Mouse (Mus musculus): ENCODE data around the gene Ift81. TPM values are rescaled to one million over a fixed set of nuclear protein-coding genes. Genes with fewer than 3 reads are reported as not detected.
"Not testable (repeated sequence)": the region's sequence is repeated elsewhere in the genome, so short reads cannot be mapped to it uniquely, and the experiment has no call there.

Gene Ift81
- polyA plus RNA-seq, 1 experiment from 2014 or later, result 28.4 TPM

- Histone ChIP-seq H3K9me3 (ENCODE audit: control insufficient read depth, low read length) (no peaks in the 10 kb centered on the region), H3K4me3 (ENCODE audit: low read depth, low read length) (no peak overlapping the region), H3K4me2 (ENCODE audit: low read length) (no peak overlapping the region), H3K9ac (ENCODE audit: low read length) (no peak overlapping the region), H3K27me3 (replicated peaks; ENCODE audit: control insufficient read depth, insufficient read depth, low read length) (no peaks in the 10 kb centered on the region), H3K4me1 (replicated peaks; ENCODE audit: control insufficient read depth, insufficient read depth, low read length) (peaks cover 12% of the 10 kb centered on the region), H3K36me3 (ENCODE audit: control insufficient read depth, insufficient read depth, low read length) (no peaks in the 10 kb centered on the region), H3K27ac (ENCODE audit: low read depth) (no peak overlapping the region)
- ATAC-seq (replicated peaks; ENCODE audit: low FRiP score, low TSS enrichment, low read depth) (no peak), DNase-seq (ENCODE audit: low spot score) (no peak)
- WGBS, result 78% methylated on average over 8 of the region's 8 CpGs
Observed at GRCm38 (mm10) chr5:122649264-122649663, 34.9 kb upstream of the Ift81 start.

- WGBS, result 97% methylated on average over 14 of the region's 14 CpGs
- not testable (repeated sequence) for ATAC-seq (replicated peaks; ENCODE audit: low FRiP score, low TSS enrichment, low read depth); H3K9ac ChIP-seq (ENCODE audit: low read length); H3K9me3 ChIP-seq (ENCODE audit: control insufficient read depth, low read length); H3K4me2 ChIP-seq (ENCODE audit: low read length); H3K4me3 ChIP-seq (ENCODE audit: low read depth, low read length); DNase-seq (ENCODE audit: low spot score); H3K36me3 ChIP-seq (ENCODE audit: control insufficient read depth, insufficient read depth, low read length); H3K27me3 ChIP-seq (replicated peaks; ENCODE audit: control insufficient read depth, insufficient read depth, low read length); H3K4me1 ChIP-seq (replicated peaks; ENCODE audit: control insufficient read depth, insufficient read depth, low read length); H3K27ac ChIP-seq (ENCODE audit: low read depth)
Observed at GRCm38 (mm10) chr5:122647952-122648374, 33.6 kb upstream of the Ift81 start.

DNA sequence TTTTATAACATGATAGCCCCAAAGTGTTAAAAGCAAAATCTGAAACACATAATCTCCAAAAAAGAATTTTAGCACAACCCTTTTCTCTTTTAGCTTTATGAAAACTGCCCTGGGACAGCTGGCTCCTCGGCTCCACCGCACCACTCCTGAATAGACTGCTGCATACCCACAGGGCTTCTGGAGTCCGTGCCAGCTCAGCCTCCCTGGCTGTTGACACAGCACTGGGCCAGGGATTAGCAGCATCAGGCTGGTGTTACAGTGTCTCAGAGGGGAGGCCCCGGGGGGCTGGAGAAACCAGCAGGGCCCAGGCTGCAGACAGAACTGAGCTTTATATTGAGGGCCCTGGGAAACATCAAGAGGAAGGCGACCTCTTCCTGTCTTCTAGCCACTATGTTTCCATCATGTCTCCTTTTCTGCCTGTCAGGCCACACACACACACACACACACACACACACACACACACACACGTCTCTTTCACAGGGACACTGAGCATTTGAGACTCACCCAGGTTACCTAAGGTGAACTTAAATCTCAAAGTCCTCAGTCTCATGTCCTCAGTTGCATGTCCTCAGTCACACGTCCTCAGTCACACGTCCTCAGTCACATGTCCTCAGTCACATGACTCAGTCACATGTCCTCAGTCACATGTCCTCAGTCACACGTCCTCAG, 33.1 kb upstream of the Ift81 start:
- Histone ChIP-seq H3K9me3 (ENCODE audit: control insufficient read depth, low read length) (no peaks in the 10 kb centered on the region), H3K36me3 (ENCODE audit: control insufficient read depth, insufficient read depth, low read length) (no peaks in the 10 kb centered on the region), H3K27me3 (replicated peaks; ENCODE audit: control insufficient read depth, insufficient read depth, low read length) (no peaks in the 10 kb centered on the region), H3K4me3 (ENCODE audit: low read depth, low read length) (no peak overlapping the region), H3K27ac (ENCODE audit: low read depth) (no peak overlapping the region), H3K4me2 (ENCODE audit: low read length) (no peak overlapping the region), H3K4me1 (replicated peaks; ENCODE audit: control insufficient read depth, insufficient read depth, low read length) (peaks cover 4% of the 10 kb centered on the region; the same call in 1 of the 2 replicates), H3K9ac (ENCODE audit: low read length) (no peak overlapping the region)
- DNase-seq (ENCODE audit: low spot score) (no peak), ATAC-seq (replicated peaks; ENCODE audit: low FRiP score, low TSS enrichment, low read depth) (no peak)
- 55% methylated on average over 9 of the region's 9 CpGs for WGBS

DNA sequence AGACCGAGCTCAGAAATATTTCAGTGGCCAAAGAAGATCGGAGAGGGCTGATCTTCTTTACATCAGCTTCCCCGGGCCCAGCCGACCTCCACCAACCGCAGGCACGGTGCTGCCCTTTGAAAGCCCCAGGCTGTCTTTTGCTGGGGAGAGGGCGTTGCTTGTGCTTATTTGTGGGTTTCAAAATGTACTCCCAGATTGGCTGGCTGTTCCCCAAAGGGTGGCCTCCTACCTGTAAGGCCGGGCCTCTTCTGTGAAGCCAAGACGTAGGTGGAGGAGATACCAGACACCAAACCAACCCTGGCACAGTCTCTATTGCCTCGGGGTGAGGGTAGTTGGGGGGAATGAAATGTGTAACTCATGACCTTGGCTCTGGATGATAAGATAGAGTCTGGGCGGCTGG, 31.7 kb upstream of the Ift81 start:
- H3K4me2 ChIP-seq (ENCODE audit: low read length), result no peak overlapping the region
- no peak overlapping the region for H3K4me3 ChIP-seq (ENCODE audit: low read depth, low read length)
- WGBS, result 86% methylated on average over 11 of the region's 11 CpGs
- ATAC-seq (replicated peaks; ENCODE audit: low FRiP score, low TSS enrichment, low read depth) (no peak), DNase-seq (ENCODE audit: low spot score) (no peak)
- H3K36me3 ChIP-seq (ENCODE audit: control insufficient read depth, insufficient read depth, low read length), result no peaks in the 10 kb centered on the region
- no peaks in the 10 kb centered on the region for H3K9me3 ChIP-seq (ENCODE audit: control insufficient read depth, low read length)
- peaks cover 4% of the 10 kb centered on the region; the same call in 1 of the 2 replicates for H3K4me1 ChIP-seq (replicated peaks; ENCODE audit: control insufficient read depth, insufficient read depth, low read length)
- no peak overlapping the region for H3K9ac ChIP-seq (ENCODE audit: low read length)
- H3K27me3 ChIP-seq (replicated peaks; ENCODE audit: control insufficient read depth, insufficient read depth, low read length), result no peaks in the 10 kb centered on the region
- H3K27ac ChIP-seq (ENCODE audit: low read depth), result no peak overlapping the region

GRCm38 (mm10) chr5:122645290-122645689, 31.0 kb upstream of the Ift81 start:
- DNase-seq (ENCODE audit: low spot score), result no peak
- 80% methylated on average over 6 of the region's 6 CpGs for WGBS
- H3K4me1 ChIP-seq (replicated peaks; ENCODE audit: control insufficient read depth, insufficient read depth, low read length), result peaks cover 4% of the 10 kb centered on the region; the same call in 1 of the 2 replicates
- no peak for ATAC-seq (replicated peaks; ENCODE audit: low FRiP score, low TSS enrichment, low read depth)
- no peaks in the 10 kb centered on the region for H3K36me3 ChIP-seq (ENCODE audit: control insufficient read depth, insufficient read depth, low read length)
- H3K27me3 ChIP-seq (replicated peaks; ENCODE audit: control insufficient read depth, insufficient read depth, low read length), result no peaks in the 10 kb centered on the region
- no peak overlapping the region for H3K4me2 ChIP-seq (ENCODE audit: low read length)
- H3K27ac ChIP-seq (ENCODE audit: low read depth), result no peak overlapping the region
- no peak overlapping the region for H3K9ac ChIP-seq (ENCODE audit: low read length)
- H3K4me3 ChIP-seq (ENCODE audit: low read depth, low read length), result no peak overlapping the region
- H3K9me3 ChIP-seq (ENCODE audit: control insufficient read depth, low read length), result no peaks in the 10 kb centered on the region

DNA sequence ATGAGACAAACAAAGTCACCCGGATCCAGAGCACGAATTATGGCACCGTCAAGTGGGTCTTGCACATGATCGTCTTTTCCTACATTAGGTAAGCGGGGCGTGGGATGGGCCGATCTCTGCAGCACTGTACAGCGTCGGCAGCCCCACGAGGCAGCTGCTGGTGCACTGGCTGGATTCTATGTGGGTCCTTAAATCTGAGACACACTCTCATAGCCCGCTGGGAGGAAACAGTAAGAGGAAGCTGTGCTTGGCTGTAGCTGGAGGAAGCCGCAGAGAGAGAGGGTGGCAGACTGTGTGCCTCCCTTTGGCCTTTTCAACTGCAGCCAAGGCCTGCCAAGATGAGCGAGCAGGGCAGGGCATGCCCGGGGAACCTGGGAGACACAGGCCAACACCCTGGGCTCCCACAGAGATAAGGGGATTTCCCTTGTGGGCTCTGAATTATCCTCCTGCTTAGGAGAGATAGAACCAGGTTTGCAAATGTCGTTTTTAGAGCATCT, 29.8 kb upstream of the Ift81 start:
- H3K36me3 ChIP-seq (ENCODE audit: control insufficient read depth, insufficient read depth, low read length), result no peaks in the 10 kb centered on the region
- no peak overlapping the region for H3K27ac ChIP-seq (ENCODE audit: low read depth)
- no peak for ATAC-seq (replicated peaks; ENCODE audit: low FRiP score, low TSS enrichment, low read depth)

DNA sequence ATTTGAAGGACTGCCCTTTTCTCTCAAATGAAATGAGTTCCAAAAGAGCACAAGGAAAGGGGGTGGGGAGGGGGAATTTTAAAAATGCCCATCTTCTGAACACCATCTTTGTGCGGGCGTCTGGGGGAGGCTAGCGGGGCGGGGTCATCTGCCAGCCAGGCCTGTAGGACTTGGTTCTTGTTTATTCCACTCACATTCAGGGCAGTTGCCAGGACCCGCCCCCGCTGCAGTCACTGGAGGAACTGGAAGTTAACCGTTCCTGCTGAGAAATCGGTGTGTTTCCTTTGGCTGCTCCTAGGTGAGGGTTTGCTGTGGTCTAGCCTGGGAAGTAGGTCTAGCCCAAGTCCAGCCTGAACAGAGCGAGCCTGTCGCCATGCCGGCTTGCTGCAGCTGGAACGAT, 29.4 kb upstream of the Ift81 start, which contains the start of gene P2rx7:
TSS of gene P2rx7 (plus strand) at position 211 of the 400 bp plus-strand sequence.
- H3K9ac ChIP-seq (ENCODE audit: low read length), result no peak within 1 kb of the TSS
- 54% methylated on average over 12 of the region's 12 CpGs for WGBS
- peaks cover 4% of the 10 kb centered on the region; the same call in 1 of the 2 replicates for H3K4me1 ChIP-seq (replicated peaks; ENCODE audit: control insufficient read depth, insufficient read depth, low read length)
- no peaks in the 10 kb centered on the region for H3K27me3 ChIP-seq (replicated peaks; ENCODE audit: control insufficient read depth, insufficient read depth, low read length)
- H3K4me3 ChIP-seq (ENCODE audit: low read depth, low read length), result no peak within 1 kb of the TSS
- no peak within 1 kb of the TSS for H3K27ac ChIP-seq (ENCODE audit: low read depth)
- H3K4me2 ChIP-seq (ENCODE audit: low read length), result peak within 1 kb of the TSS; percentile 11; the same call in 1 of the 2 replicates
- H3K9me3 ChIP-seq (ENCODE audit: control insufficient read depth, low read length), result no peaks in the 10 kb centered on the region
- ATAC-seq (replicated peaks; ENCODE audit: low FRiP score, low TSS enrichment, low read depth) (no peak), DNase-seq (ENCODE audit: low spot score) (no peak)
- H3K36me3 ChIP-seq (ENCODE audit: control insufficient read depth, insufficient read depth, low read length), result no peaks in the 10 kb centered on the region

More for the DNA sequence above, 29.8 kb upstream of the Ift81 start:
- Histone ChIP-seq H3K9ac (ENCODE audit: low read length) (no peak overlapping the region), H3K27me3 (replicated peaks; ENCODE audit: control insufficient read depth, insufficient read depth, low read length) (no peaks in the 10 kb centered on the region), H3K4me1 (replicated peaks; ENCODE audit: control insufficient read depth, insufficient read depth, low read length) (peaks cover 4% of the 10 kb centered on the region; the same call in 1 of the 2 replicates), H3K4me2 (ENCODE audit: low read length) (peak overlapping the region; percentile 11; the same call in 1 of the 2 replicates), H3K9me3 (ENCODE audit: control insufficient read depth, low read length) (no peaks in the 10 kb centered on the region), H3K4me3 (ENCODE audit: low read depth, low read length) (no peak overlapping the region)
- no peak for DNase-seq (ENCODE audit: low spot score)
- 55% methylated on average over 15 of the region's 15 CpGs for WGBS

DNA sequence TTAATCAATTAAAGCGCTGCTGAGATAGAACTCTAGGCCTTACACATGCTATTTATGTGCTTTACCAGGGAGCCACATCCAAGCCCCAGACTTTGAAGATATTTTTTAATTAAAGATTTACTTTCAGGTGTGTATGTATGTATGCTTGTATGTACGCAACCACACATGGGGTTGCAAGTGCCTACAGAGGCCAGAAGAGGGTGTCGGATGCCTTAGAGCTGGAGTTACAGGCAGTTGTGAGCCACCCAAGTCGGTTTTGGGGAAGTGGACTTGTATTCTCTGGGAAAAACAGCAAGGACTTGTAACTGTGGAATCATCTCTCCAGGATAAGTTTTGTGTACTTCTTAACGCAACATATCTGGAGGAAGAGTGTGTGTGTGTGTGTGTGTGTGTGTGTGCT, 25.7 kb upstream of the Ift81 start:
- Histone ChIP-seq H3K9me3 (ENCODE audit: control insufficient read depth, low read length) (no peaks in the 10 kb centered on the region), H3K4me1 (replicated peaks; ENCODE audit: control insufficient read depth, insufficient read depth, low read length) (peaks cover 4% of the 10 kb centered on the region; the same call in 1 of the 2 replicates), H3K27ac (ENCODE audit: low read depth) (no peak overlapping the region), H3K36me3 (ENCODE audit: control insufficient read depth, insufficient read depth, low read length) (no peaks in the 10 kb centered on the region), H3K9ac (ENCODE audit: low read length) (no peak overlapping the region), H3K4me2 (ENCODE audit: low read length) (no peak overlapping the region), H3K4me3 (ENCODE audit: low read depth, low read length) (no peak overlapping the region), H3K27me3 (replicated peaks; ENCODE audit: control insufficient read depth, insufficient read depth, low read length) (no peaks in the 10 kb centered on the region)
- ATAC-seq (replicated peaks; ENCODE audit: low FRiP score, low TSS enrichment, low read depth), result no peak
- WGBS, result 88% methylated on average over 5 of the region's 5 CpGs
- no peak for DNase-seq (ENCODE audit: low spot score)

DNA sequence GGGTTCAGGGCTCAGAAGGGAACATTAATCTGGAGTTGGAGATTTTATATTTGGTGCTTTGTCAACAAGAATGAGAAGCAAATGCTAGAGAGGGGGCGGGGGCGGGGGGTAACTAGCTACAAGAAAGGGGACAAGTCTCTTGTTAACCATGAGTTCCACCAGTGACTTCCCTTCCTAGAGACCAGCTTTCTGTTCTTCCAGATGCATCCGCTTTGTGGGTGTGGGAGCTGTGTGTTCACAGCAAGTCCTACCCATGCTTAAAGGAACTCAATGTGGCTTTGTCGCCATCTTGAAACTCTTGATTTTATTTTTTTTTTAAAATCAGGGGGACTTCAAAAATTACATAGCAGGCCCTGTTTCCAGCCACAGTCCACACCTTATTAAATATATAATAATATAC, 25.2 kb upstream of the Ift81 start:
- H3K9ac ChIP-seq (ENCODE audit: low read length), result no peak overlapping the region
- H3K9me3 ChIP-seq (ENCODE audit: control insufficient read depth, low read length), result no peaks in the 10 kb centered on the region
- no peak overlapping the region for H3K27ac ChIP-seq (ENCODE audit: low read depth)
- H3K4me1 ChIP-seq (replicated peaks; ENCODE audit: control insufficient read depth, insufficient read depth, low read length), result peaks cover 4% of the 10 kb centered on the region; the same call in 1 of the 2 replicates
- H3K4me3 ChIP-seq (ENCODE audit: low read depth, low read length), result no peak overlapping the region
- no peaks in the 10 kb centered on the region for H3K27me3 ChIP-seq (replicated peaks; ENCODE audit: control insufficient read depth, insufficient read depth, low read length)
- DNase-seq (ENCODE audit: low spot score), result no peak
- WGBS, result 95% methylated on average over 4 of the region's 4 CpGs
- no peak overlapping the region for H3K4me2 ChIP-seq (ENCODE audit: low read length)
- no peak for ATAC-seq (replicated peaks; ENCODE audit: low FRiP score, low TSS enrichment, low read depth)
- no peaks in the 10 kb centered on the region for H3K36me3 ChIP-seq (ENCODE audit: control insufficient read depth, insufficient read depth, low read length)

Measured in intestine, embryonic 14.5 days (tissue).